Mouse (Mus musculus) lung, postnatal 4 days (tissue): ENCODE measurements around the gene Irak4.

Experiments used
- DNase-seq, 2 experiments: peaks; one replicate each; pipeline ENCODE4 v3.0.0; 2021

The Irak4 gene

GRCm38 (mm10) chr15:94628830-94629601 lies 85.6 kb downstream of the Irak4 start, which contains the start of gene Tmem117:
Gene Tmem117, plus strand, starts transcription at chr15:94629232.
- peak; percentile 41 to 58 for DNase-seq

- no peak for DNase-seq
These were observed 87.1 kb downstream of the Irak4 start for GRCm38 (mm10) chr15:94630553-94630952.
